Comparison of ENCODE assay signal across 12 mouse cellular contexts in the genomic region with DNA sequence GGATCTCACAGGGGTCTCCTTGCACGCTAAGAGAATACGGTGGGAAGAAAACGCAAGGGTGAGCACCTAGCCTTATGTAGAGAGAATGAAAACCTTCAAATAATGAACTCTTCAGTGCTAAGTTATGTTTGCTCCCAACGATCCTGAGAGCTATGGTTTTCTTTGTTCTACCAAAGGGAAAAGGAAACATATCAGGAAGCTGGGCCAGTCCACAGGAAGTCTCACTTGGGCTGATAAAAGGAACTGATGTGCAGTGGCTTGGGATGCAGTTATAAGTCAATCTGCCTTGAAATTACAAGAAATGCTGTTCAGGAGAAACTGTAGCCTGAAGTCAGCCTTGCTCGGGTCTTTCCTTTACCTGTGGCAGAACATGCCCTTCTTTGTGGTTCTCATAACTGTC. TPM values are rescaled to one million over a fixed set of nuclear protein-coding genes. Genes with fewer than 3 reads are reported as not detected.
A peak's percentile ranks its signal among the peaks of the same experiment; 100 is the strongest.
DNase-seq lines count a peak whose midpoint lies in the region; ATAC-seq and TF ChIP-seq lines count a peak whose summit lies in the region.
"Had no signal": no experiment of that assay in that cellular context is flagged by ENCODE, and none has a peak within 500 bp of the region (broad histone marks: within the 10 kb centered on the region; RNA-seq: fewer than 3 reads in every experiment).

No protein-coding gene starts in this region.

- TF ChIP-seq EP300 in stomach, postnatal 0 days (optimal IDR thresholded peaks at IDR 0.05), result no peak

- H3K9ac ChIP-seq in intestine, embryonic 14.5 days (ENCODE audit: low read length), result no peak overlapping the region
- no peak overlapping the region for H3K9ac ChIP-seq in intestine, embryonic 15.5 days
- no peak overlapping the region for H3K9ac ChIP-seq in stomach, embryonic 16.5 days (ENCODE audit: low read length)
- H3K9ac ChIP-seq in stomach, postnatal 0 days (ENCODE audit: low read length), result no peak overlapping the region
- H3K9ac ChIP-seq in kidney, embryonic 16.5 days (replicated peaks; ENCODE audit: low read length), result no peak overlapping the region
- no peak overlapping the region for H3K9ac ChIP-seq in forebrain, postnatal 0 days
- H3K9ac ChIP-seq: embryonic facial prominence, embryonic 12.5 days; forebrain, embryonic 12.5 days had no signal

- no peak overlapping the region for H3K4me2 ChIP-seq in intestine, embryonic 14.5 days (ENCODE audit: low read length)
- no peak overlapping the region for H3K4me2 ChIP-seq in intestine, embryonic 15.5 days (replicated peaks)
- H3K4me2 ChIP-seq in stomach, embryonic 16.5 days (ENCODE audit: low read depth, low read length), result no peak overlapping the region
- H3K4me2 ChIP-seq in stomach, postnatal 0 days (replicated peaks; ENCODE audit: low read depth), result no peak overlapping the region
- no peak overlapping the region for H3K4me2 ChIP-seq in kidney, embryonic 16.5 days (replicated peaks; ENCODE audit: low read depth, low read length)
- no peak overlapping the region for H3K4me2 ChIP-seq in forebrain, postnatal 0 days (ENCODE audit: low read depth)
- H3K4me2 ChIP-seq: embryonic facial prominence, embryonic 12.5 days; forebrain, embryonic 12.5 days had no signal

- WGBS in intestine, embryonic 14.5 days, result 82% methylated on average over 5 of the region's 5 CpGs
- WGBS in intestine, embryonic 15.5 days, result 80% methylated on average over 5 of the region's 5 CpGs
- WGBS in stomach, embryonic 16.5 days, result 84% methylated on average over 5 of the region's 5 CpGs
- WGBS in stomach, postnatal 0 days, result 84% methylated on average over 5 of the region's 5 CpGs
- 82% methylated on average over 5 of the region's 5 CpGs for WGBS in kidney, embryonic 16.5 days
- 90% methylated on average over 5 of the region's 5 CpGs for WGBS in forebrain, postnatal 0 days

- H3K27me3 ChIP-seq in intestine, embryonic 14.5 days (replicated peaks; ENCODE audit: control insufficient read depth, insufficient read depth, low read length), result no peaks in the 10 kb centered on the region
- no peaks in the 10 kb centered on the region for H3K27me3 ChIP-seq in intestine, embryonic 15.5 days (replicated peaks)
- H3K27me3 ChIP-seq in stomach, embryonic 16.5 days (ENCODE audit: control insufficient read depth, insufficient read depth, low read length), result no peaks in the 10 kb centered on the region
- H3K27me3 ChIP-seq in stomach, postnatal 0 days (ENCODE audit: control insufficient read depth, insufficient read depth, low read length), result no peaks in the 10 kb centered on the region
- H3K27me3 ChIP-seq in kidney, embryonic 16.5 days (ENCODE audit: insufficient read depth, low read length), result no peaks in the 10 kb centered on the region
- no peaks in the 10 kb centered on the region; the same call in 1 of the 2 replicates for H3K27me3 ChIP-seq in forebrain, postnatal 0 days (ENCODE audit: insufficient read depth, low read length)
- H3K27me3 ChIP-seq: embryonic facial prominence, embryonic 12.5 days had no signal

- H3K4me1 ChIP-seq in intestine, embryonic 14.5 days (replicated peaks; ENCODE audit: control insufficient read depth, insufficient read depth, low read length), result no peaks in the 10 kb centered on the region
- no peaks in the 10 kb centered on the region for H3K4me1 ChIP-seq in intestine, embryonic 15.5 days (replicated peaks)
- H3K4me1 ChIP-seq in stomach, embryonic 16.5 days (ENCODE audit: control insufficient read depth, insufficient read depth, low read length), result no peaks in the 10 kb centered on the region
- H3K4me1 ChIP-seq in stomach, postnatal 0 days (replicated peaks; ENCODE audit: control insufficient read depth, insufficient read depth), result no peaks in the 10 kb centered on the region
- 0 out of 2 replicates have a peak, but pooled peaks cover 3% of the 10 kb centered on the region for H3K4me1 ChIP-seq in kidney, embryonic 16.5 days (ENCODE audit: insufficient read depth, low read length)
- H3K4me1 ChIP-seq in forebrain, postnatal 0 days (ENCODE audit: insufficient read depth), result no peaks in the 10 kb centered on the region
- H3K4me1 ChIP-seq: embryonic facial prominence, embryonic 12.5 days; forebrain, embryonic 12.5 days had no signal

- peak overlapping the region; percentile 51; the same call in 1 of the 2 replicates for H3K27ac ChIP-seq in intestine, embryonic 14.5 days (ENCODE audit: low read depth)
- H3K27ac ChIP-seq in intestine, embryonic 15.5 days, result no peak overlapping the region
- H3K27ac ChIP-seq in stomach, embryonic 16.5 days (ENCODE audit: low read length), result peak overlapping the region; percentile 6; the same call in 1 of the 2 replicates
- no peak overlapping the region for H3K27ac ChIP-seq in stomach, postnatal 0 days (replicated peaks)
- peak overlapping the region; percentile 59 for H3K27ac ChIP-seq in kidney, embryonic 16.5 days (ENCODE audit: low read length)
- no peak overlapping the region for H3K27ac ChIP-seq in forebrain, postnatal 0 days (ENCODE audit: low read depth, low read length)
- H3K27ac ChIP-seq: embryonic facial prominence, embryonic 12.5 days; forebrain, embryonic 12.5 days had no signal

- no peak for ATAC-seq in intestine, embryonic 14.5 days (replicated peaks; ENCODE audit: low FRiP score, low TSS enrichment, low read depth)
- ATAC-seq in intestine, embryonic 15.5 days, result no peak
- no peak for ATAC-seq in stomach, embryonic 16.5 days (ENCODE audit: insufficient read depth, low FRiP score)
- ATAC-seq in stomach, postnatal 0 days (ENCODE audit: low FRiP score, low TSS enrichment), result no peak
- ATAC-seq in kidney, embryonic 16.5 days (ENCODE audit: low FRiP score, low TSS enrichment), result no peak
- 0 out of 2 replicates have a peak, but pooled peaks have one; percentile 35 for ATAC-seq in megakaryocyte progenitor cell, adult 5-6 weeks (replicated peaks; ENCODE audit: poor library complexity)
- ATAC-seq in forebrain, postnatal 0 days, result no peak
- ATAC-seq: hindbrain, embryonic 16.5 days had no signal

- TF ChIP-seq CTCF in stomach, postnatal 0 days (IDR thresholded peaks at IDR 0.05; ENCODE audit: low read depth), result no peak
- no peak for TF ChIP-seq CTCF in forebrain, postnatal 0 days (IDR thresholded peaks at IDR 0.05; ENCODE audit: low read depth)

- H3K36me3 ChIP-seq in intestine, embryonic 14.5 days (ENCODE audit: control insufficient read depth, insufficient read depth, low read length), result no peaks in the 10 kb centered on the region
- no peaks in the 10 kb centered on the region for H3K36me3 ChIP-seq in intestine, embryonic 15.5 days
- H3K36me3 ChIP-seq in stomach, embryonic 16.5 days (ENCODE audit: control insufficient read depth, insufficient read depth, low read length), result no peaks in the 10 kb centered on the region
- no peaks in the 10 kb centered on the region for H3K36me3 ChIP-seq in stomach, postnatal 0 days (ENCODE audit: control insufficient read depth, insufficient read depth, low read length)
- no peaks in the 10 kb centered on the region for H3K36me3 ChIP-seq in kidney, embryonic 16.5 days (ENCODE audit: insufficient read depth, low read length)
- no peaks in the 10 kb centered on the region for H3K36me3 ChIP-seq in forebrain, postnatal 0 days (ENCODE audit: insufficient read depth)
- H3K36me3 ChIP-seq: embryonic facial prominence, embryonic 12.5 days; forebrain, embryonic 12.5 days had no signal

- H3K9me3 ChIP-seq in intestine, embryonic 14.5 days (ENCODE audit: control insufficient read depth, low read length), result no peaks in the 10 kb centered on the region
- H3K9me3 ChIP-seq in intestine, embryonic 15.5 days, result no peaks in the 10 kb centered on the region
- no peaks in the 10 kb centered on the region for H3K9me3 ChIP-seq in stomach, embryonic 16.5 days (replicated peaks; ENCODE audit: control insufficient read depth, low read length)
- no peaks in the 10 kb centered on the region for H3K9me3 ChIP-seq in stomach, postnatal 0 days (ENCODE audit: control insufficient read depth, low read length)
- H3K9me3 ChIP-seq in kidney, embryonic 16.5 days (ENCODE audit: low read length), result no peaks in the 10 kb centered on the region
- H3K9me3 ChIP-seq in forebrain, postnatal 0 days (ENCODE audit: low read length), result no peaks in the 10 kb centered on the region
- H3K9me3 ChIP-seq: embryonic facial prominence, embryonic 12.5 days; forebrain, embryonic 12.5 days had no signal

- H3K4me3 ChIP-seq in intestine, embryonic 14.5 days (ENCODE audit: low read depth, low read length), result no peak overlapping the region
- no peak overlapping the region for H3K4me3 ChIP-seq in intestine, embryonic 15.5 days (replicated peaks)
- H3K4me3 ChIP-seq in stomach, embryonic 16.5 days (replicated peaks; ENCODE audit: low read length), result no peak overlapping the region
- H3K4me3 ChIP-seq in stomach, postnatal 0 days (ENCODE audit: low read depth, low read length), result no peak overlapping the region
- H3K4me3 ChIP-seq in kidney, embryonic 16.5 days (ENCODE audit: low read length), result no peak overlapping the region
- no peak overlapping the region for H3K4me3 ChIP-seq in forebrain, postnatal 0 days (ENCODE audit: low read depth, low read length)
- H3K4me3 ChIP-seq: embryonic facial prominence, embryonic 12.5 days; forebrain, embryonic 12.5 days had no signal

- peak; percentile 16 for DNase-seq in intestine, embryonic 14.5 days (ENCODE audit: low spot score)
- no peak for DNase-seq in stomach, postnatal 0 days (ENCODE audit: low spot score)
- no peak for DNase-seq in forebrain, postnatal 0 days
- no peak for DNase-seq in right cerebral cortex, adult 2 months (ENCODE audit: low spot score in 2 of 2)
- DNase-seq: cerebellum, adult 9-11 months had no signal

RNA-seq across cellular contexts. Expression of gene Fli1, which starts 13.1 kb away (rescaled TPM):
- 14.8 and 15.0 TPM in 2 replicates for polyA plus RNA-seq in intestine, embryonic 14.5 days (2014; fragmentation: Nextera tagmentation; extraction: Ambion mirVana)
- polyA plus RNA-seq in intestine, embryonic 15.5 days (2015; fragmentation: Nextera tagmentation; extraction: Ambion mirVana), result 12.6 and 14.4 TPM in 2 replicates
- 9.9 and 12.8 TPM in 2 replicates for polyA plus RNA-seq in stomach, embryonic 16.5 days (2015; fragmentation: Nextera tagmentation; extraction: Ambion mirVana)
- 4.6 and 4.9 TPM in 2 replicates for polyA plus RNA-seq in stomach, postnatal 0 days (2015; fragmentation: Nextera tagmentation; extraction: Ambion mirVana)
- polyA plus RNA-seq in kidney, embryonic 16.5 days (2015; fragmentation: Nextera tagmentation; extraction: Ambion mirVana), result 29.4 and 30.3 TPM in 2 replicates
- 80.2 and 93.2 TPM in 2 replicates for total RNA-seq in megakaryocyte progenitor cell, adult 5-6 weeks (2015)
- total RNA-seq in megakaryocyte progenitor cell, adult 5-6 weeks (2017), result 104 and 107 TPM in 2 replicates
- 6.2 and 7.0 TPM in 2 replicates for total RNA-seq in forebrain, postnatal 0 days (2014; rRNA removed)
- polyA plus RNA-seq in forebrain, postnatal 0 days (2015; fragmentation: Nextera tagmentation; extraction: Ambion mirVana), result 5.7 and 6.8 TPM in 2 replicates

Comparison
In these comparisons a context has a peak if more than half of its experiments do, and no peak if none do; other contexts are left out.
1. H3K27ac ChIP-seq: peak in intestine, embryonic 14.5 days (single experiment), stomach, embryonic 16.5 days (single experiment) and kidney, embryonic 16.5 days (single experiment); none in intestine, embryonic 15.5 days (single experiment), stomach, postnatal 0 days (single experiment) and forebrain, postnatal 0 days (single experiment).